Mouse (Mus musculus): Measurements from ENCODE around the gene Slc41a2. TPM values are rescaled to one million over a fixed set of nuclear protein-coding genes. Genes with fewer than 3 reads are reported as not detected.

Gene Slc41a2
- total RNA-seq, 2 experiments from 2014 or later: 0.46 to 1.1 TPM

DNA sequence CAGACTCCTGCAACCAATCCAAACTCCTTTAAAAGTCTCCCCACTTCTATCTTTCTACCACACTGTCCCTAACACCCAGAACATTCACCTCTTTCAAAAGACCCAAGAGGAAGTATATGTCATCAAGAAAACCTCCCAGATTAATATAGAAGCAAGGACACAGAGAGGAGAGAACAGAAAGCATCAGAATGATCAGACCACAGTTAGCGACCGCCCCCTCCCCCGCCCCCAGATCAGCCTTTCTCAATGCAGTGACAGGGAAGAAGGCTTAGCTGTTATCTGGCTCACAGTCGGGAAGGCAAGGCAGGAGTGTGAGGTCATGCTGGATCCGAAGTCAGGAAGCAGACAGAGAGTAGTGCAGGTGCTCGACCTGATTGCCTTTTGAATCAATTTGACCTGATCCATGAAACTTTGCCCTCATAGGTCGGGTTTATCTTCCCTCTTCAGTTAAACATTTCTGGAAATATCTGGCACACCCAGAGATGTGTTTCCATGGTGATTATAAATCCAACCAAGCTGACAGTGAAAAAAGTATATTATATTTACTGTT is 15.1 kb downstream of the Slc41a2 start:
- intact Hi-C loops (cut with DNase I): no loop called here
- TF ChIP-seq CTCF (IDR thresholded peaks at IDR 0.05): no peak
- no peak for DNase-seq

DNA sequence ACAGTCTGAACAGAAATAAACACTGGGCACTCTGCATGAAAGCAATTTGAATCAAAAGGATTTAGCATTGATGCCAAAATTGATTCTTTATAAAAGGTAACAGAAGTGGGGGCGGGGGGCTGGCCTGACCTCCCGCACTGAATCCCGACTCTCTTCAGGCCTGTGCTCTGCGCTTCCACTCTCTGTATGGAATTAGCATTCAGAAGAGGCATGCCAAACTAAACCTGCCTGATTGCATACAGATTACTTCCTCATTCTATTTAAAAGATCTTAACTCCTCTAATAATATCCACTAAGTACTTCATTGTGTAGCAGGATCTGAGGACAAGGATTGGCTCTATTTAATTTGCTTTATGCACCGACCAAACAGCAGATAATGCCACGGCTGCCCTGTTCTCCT is 16.2 kb downstream of the Slc41a2 start:
- DNase-seq: no peak
- Histone ChIP-seq H3K27ac (no peak overlapping the region), H3K4me3 (no peak overlapping the region)
- TF ChIP-seq CTCF (IDR thresholded peaks at IDR 0.05): no peak
- intact Hi-C loops (cut with DNase I): no loop called here

More for the DNA sequence above, 15.1 kb downstream of the Slc41a2 start:
- Histone ChIP-seq H3K27ac (no peak overlapping the region), H3K4me3 (no peak overlapping the region)

DNA sequence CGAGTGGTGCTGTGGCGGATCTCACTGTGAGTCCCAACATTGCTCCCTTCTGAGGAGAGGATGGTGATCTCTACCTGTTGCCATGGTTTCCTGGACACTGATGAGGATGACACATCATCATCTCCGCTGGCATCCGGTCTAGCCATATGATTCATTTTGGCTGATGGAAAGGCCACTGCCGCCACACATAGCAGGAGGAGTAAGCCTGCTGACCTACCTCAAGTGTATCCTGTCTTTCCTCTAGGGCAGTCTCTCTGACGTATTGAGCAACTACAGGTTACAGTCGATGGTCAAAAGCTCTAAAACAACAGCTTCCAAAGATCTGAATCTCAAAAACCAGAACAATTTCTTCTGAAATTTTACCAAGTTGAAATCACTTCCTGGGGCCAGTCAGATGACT is 16.8 kb downstream of the Slc41a2 start:
- H3K27ac ChIP-seq: no peak overlapping the region
- intact Hi-C loops (cut with DNase I): no loop called here
- no peak for DNase-seq
- no peak for TF ChIP-seq CTCF (IDR thresholded peaks at IDR 0.05)
- H3K4me3 ChIP-seq: no peak overlapping the region

DNA sequence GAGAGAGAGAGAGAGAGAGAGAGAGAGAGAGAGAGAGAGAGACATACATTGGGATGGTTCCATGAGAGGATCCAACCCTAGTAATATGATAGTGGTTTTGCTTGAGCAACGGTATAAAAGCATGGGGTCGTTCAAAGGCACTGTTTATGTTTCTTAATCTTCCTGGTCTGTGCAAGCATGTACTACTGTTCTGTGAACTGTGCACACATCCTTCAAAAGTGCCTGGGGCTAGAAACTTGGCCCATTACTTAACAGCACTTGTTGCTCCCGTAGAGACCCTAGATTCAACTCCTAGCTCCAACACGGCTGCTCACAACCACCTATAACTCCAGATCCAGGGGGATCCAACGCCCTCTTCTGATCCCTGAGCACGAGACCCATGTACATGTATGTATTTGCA is 17.3 kb downstream of the Slc41a2 start:
- no peak for DNase-seq
- intact Hi-C loops (cut with DNase I): no loop called here
- no peak for TF ChIP-seq CTCF (IDR thresholded peaks at IDR 0.05)
- Histone ChIP-seq H3K27ac (no peak overlapping the region), H3K4me3 (no peak overlapping the region)

DNA sequence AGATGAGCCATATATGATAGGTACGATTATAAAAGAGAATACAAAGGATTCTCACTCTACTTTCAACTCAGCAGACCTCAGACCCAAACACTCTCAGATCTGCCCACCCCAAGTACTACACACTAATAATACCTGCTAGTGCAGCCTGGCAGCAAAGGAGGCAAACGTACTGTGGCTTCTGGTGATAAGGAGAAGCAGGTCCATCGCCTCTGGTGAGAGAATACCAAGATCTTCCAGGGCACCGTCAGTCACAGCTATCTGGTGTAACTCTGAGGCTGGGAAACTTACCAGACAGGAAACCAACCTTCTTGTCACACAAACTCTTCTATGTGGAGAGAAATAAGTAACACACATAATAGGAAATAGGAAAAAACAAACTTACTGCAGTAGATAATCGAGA is 24.6 kb downstream of the Slc41a2 start:
- H3K27ac ChIP-seq: no peak overlapping the region
- no peak overlapping the region for H3K4me3 ChIP-seq
- intact Hi-C loops (cut with DNase I): no loop called here
- no peak for TF ChIP-seq CTCF (IDR thresholded peaks at IDR 0.05)
- no peak for DNase-seq

DNA sequence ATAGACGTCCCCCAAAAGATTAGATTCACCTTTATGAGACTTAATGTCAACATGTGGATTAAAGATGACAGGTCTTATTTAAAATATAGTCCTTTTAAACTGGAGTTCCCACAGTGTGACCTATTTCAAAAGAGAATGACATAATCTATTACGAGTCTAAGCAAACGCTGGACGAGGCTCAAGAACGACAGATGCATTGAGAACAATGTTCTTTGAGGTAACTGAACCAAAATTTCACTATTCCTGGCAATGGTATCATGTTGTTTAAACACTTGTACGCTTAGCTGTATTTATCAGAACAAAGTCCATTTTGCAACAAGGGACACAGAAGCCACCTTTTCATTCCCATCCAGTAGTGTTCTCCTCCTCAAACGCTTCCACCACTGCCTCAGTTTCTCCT is 27.3 kb downstream of the Slc41a2 start:
- intact Hi-C loops (cut with DNase I): no loop called here
- DNase-seq: no peak

DNA sequence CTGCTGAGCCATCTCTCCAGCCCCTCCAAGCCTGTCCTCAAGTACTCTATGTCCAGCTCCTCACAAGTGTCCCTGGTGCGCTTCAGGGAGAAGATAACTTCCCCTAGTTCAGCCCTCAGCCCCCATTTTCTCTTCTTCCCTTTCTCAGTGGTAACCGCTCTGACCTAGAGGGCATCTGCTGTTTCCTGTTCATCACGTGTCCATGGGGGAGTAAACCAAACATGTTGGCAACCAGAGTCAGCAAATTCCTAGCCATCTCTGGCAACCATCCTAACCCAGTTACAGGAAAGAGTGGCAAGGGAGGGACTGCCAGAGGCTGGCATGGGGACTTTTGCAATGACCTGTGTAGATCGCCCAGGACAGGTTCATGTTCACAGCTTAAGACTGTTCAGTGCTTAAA is 36.0 kb downstream of the Slc41a2 start:
- Histone ChIP-seq H3K27ac (no peak overlapping the region), H3K4me3 (no peak overlapping the region)
- TF ChIP-seq CTCF (IDR thresholded peaks at IDR 0.05): no peak
- DNase-seq: no peak
- intact Hi-C loops (cut with DNase I): no loop called here

More for the DNA sequence above, 27.3 kb downstream of the Slc41a2 start:
- no peak overlapping the region for H3K4me3 ChIP-seq
- H3K27ac ChIP-seq: no peak overlapping the region
- no peak for TF ChIP-seq CTCF (IDR thresholded peaks at IDR 0.05)

DNA sequence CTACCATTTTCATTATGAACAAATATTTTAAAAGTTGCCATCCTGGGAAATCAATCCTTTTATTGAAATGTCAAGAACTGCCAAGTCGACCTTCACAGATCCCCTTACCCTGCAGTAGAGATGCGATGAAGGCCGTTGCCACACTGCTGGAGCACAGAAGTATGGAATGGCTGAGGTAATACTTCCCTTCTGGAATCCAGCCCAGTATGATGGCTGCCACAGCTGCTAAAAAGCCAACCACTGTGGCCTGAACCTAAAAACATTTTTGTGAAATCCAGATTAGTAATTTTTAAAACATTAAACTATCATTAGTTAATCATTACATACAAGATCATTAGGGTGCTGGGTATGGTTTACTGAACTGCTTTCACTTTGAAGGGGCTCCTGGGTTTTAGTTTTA is 36.6 kb downstream of the Slc41a2 start:
- intact Hi-C loops (cut with DNase I): no loop called here
- no peak for DNase-seq
- H3K27ac ChIP-seq: no peak overlapping the region

DNA sequence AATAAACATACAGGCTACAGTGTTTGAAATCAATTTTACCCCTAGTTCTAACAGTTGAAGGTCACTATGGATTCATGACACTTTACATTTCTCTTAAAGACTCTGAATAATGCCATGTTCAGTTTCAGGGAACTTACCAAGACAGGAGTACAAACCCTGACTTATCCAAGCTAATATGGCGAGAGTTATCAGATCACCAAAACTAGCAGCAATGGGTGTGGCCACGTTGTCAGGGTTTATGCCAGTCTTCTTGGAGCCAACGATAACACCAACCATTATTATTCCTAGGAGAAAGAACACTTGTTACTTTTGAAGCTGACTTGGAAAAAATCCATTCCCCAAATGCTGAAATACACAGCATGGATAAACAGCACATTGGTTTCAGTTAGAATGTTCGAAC is 40.7 kb downstream of the Slc41a2 start:
- Histone ChIP-seq H3K4me3 (no peak overlapping the region), H3K27ac (no peak overlapping the region)
- DNase-seq: no peak
- intact Hi-C loops (cut with DNase I): loop anchor here (2.0 kb wide), 1 partner anchor 386 kb away; no protein-coding TSS in a partner anchor
- no peak for TF ChIP-seq CTCF (IDR thresholded peaks at IDR 0.05)

More for the DNA sequence above, 36.6 kb downstream of the Slc41a2 start:
- TF ChIP-seq CTCF (IDR thresholded peaks at IDR 0.05): no peak
- no peak overlapping the region for H3K4me3 ChIP-seq

DNA sequence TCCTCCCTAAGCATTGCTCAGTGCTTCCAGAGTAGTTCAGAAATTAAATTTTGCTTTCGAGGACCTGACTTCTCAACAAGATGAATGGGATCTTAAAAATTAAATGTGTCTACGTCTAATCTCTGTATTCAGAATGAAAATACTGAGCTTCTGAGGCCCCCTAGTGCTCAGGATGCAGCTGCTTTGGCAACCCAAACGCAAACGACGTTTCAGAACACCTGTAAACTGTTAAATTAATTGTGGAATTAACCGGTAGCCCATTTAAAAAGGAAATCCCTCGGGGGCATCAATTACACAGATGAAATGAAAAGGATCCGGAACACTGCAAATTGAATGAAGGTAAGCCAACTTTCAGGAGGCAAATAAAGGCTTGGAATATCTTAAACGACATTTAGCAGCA is 42.9 kb downstream of the Slc41a2 start:
- intact Hi-C loops (cut with DNase I): no loop called here

DNA sequence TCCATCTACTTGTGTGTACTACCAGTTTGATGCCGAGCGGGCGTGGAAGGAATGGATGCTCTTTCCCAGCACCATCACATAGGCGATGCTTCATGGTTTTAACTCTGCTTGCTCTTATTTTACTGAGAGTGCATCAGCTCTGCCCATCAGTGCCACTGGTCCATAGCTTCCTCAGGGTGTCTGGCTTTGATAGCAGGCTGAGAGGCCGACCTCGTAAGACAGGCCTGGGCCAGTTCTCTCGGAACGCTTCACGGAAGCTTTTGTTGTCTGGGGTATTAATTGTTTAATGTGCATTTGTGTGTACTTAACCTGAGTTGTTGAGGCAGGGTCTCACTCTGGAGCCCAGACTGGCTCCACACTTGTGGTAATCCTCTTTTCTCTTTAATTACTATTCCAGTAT is 44.3 kb downstream of the Slc41a2 start:
- no peak for TF ChIP-seq CTCF (IDR thresholded peaks at IDR 0.05)
- no peak for DNase-seq
- no peak overlapping the region for H3K4me3 ChIP-seq
- H3K27ac ChIP-seq: no peak overlapping the region
- intact Hi-C loops (cut with DNase I): no loop called here

More for the DNA sequence above, 42.9 kb downstream of the Slc41a2 start:
- no peak for DNase-seq
- H3K27ac ChIP-seq: no peak overlapping the region
- H3K4me3 ChIP-seq: no peak overlapping the region
- TF ChIP-seq CTCF (IDR thresholded peaks at IDR 0.05): peak; percentile 50

DNA sequence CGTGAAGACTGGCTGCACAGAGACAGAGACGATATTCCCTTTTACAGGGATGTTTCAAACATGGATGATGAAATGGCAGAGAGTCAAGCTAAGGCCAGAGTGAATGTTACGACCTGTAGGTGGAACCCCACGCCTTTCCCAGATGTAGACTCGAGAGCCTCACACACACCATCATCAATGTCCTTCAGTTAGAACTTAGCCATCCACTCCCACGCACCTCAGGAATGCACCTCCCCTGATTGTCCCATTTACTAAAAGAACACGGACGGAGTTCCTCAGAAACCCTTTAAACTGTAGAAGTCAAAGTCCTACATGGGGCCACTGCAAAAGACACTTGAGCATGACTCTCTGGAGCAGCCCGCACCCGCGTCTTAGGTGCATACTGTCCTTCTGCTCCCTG is 46.0 kb downstream of the Slc41a2 start:
- intact Hi-C loops (cut with DNase I): no loop called here
- no peak overlapping the region for H3K4me3 ChIP-seq
- no peak overlapping the region for H3K27ac ChIP-seq
- no peak for DNase-seq
- TF ChIP-seq CTCF (IDR thresholded peaks at IDR 0.05): no peak

DNA sequence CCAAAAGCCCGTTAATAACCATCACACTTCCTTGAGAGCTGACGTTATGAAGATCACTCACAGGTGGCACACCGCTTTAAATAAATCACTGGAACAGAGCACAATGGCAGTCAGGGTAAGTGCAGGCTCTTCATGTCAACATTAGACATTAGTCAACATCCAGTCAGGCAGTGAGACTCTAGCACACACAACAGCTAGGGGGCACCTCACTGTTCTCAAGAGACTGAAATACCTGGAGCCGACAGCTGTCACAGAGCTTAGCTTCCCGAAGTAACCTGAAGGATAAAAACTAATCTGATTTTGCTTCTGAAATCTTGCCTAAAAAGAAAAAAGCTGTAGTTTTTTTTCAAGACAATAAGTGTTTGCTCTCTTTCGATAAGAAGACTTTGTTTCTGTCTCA is 49.9 kb downstream of the Slc41a2 start:
- intact Hi-C loops (cut with DNase I): no loop called here
- DNase-seq: no peak
- no peak overlapping the region for H3K4me3 ChIP-seq
- no peak for TF ChIP-seq CTCF (IDR thresholded peaks at IDR 0.05)
- H3K27ac ChIP-seq: no peak overlapping the region

DNA sequence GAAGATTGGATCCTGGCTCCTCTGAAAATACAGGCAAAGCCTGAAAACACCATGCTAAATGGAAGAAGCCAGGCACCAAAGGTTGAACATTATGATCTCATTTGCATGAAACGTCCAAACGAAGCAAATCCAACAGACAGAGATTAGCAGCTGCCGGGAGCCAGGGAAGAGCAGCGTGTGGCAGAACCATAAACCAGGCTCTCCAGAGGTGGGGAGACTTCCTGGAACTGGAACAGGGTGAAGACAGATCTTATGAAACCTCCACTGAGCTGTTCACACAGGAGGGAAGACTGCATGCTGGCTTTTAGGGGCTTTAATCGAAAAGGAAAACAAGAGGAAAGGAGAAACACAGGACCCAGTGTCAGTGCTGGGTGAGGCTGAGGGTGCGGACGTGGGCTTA is 51.3 kb downstream of the Slc41a2 start:
- TF ChIP-seq CTCF (IDR thresholded peaks at IDR 0.05): no peak
- Histone ChIP-seq H3K4me3 (no peak overlapping the region), H3K27ac (no peak overlapping the region)
- DNase-seq: no peak
- intact Hi-C loops (cut with DNase I): no loop called here

Data from gastrocnemius, adult 2 months (tissue).